Mouse (Mus musculus) cerebellum, postnatal 10 days (tissue): ENCODE measurements around the gene Pde5a.

ENCODE experiments used
- DNase-seq, 2 experiments: peaks; one replicate each; pipeline ENCODE4 v3.0.0; 2021; ENCODE audit warnings: mixed read lengths in 2 of 2

Pde5a gene

DNA sequence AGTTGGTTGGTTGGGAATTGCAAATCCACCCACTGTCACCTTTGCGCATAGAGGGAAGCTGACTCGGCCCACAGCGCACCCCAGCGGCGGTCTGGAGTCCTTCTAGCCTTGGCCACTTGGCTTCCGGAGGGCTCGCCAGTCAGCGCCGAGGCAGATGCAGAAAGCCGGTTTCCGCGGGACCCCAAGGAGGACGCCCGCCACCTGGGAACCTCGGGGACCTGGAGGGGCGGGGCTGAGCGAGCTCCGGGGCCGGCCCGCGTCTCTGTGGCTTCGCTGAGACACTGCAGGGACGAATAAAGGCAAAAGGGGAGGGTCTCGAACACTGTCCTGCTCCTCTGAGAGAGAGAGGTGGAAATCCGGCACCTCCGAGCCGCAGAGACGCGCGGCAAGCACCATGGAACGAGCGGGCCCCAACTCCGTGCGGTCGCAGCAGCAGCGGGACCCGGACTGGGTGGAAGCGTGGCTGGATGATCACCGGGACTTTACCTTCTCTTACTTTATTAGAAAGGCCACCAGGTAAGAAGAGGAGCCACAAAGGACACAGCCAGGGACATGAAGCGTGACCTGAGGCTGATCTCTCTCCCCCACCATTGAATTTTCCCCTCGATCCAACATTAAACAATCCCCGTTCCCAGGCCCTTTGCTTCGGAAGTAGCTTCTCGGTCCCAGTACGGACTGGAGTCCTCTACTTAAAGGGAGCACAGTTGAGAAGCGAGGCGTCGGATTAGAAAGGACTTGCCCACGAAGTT, at the start of gene Pde5a:
TSS of gene Pde5a (plus strand) at position 96 of the 749 bp plus-strand sequence.
- peak; percentile 93 to 94 for DNase-seq

DNA sequence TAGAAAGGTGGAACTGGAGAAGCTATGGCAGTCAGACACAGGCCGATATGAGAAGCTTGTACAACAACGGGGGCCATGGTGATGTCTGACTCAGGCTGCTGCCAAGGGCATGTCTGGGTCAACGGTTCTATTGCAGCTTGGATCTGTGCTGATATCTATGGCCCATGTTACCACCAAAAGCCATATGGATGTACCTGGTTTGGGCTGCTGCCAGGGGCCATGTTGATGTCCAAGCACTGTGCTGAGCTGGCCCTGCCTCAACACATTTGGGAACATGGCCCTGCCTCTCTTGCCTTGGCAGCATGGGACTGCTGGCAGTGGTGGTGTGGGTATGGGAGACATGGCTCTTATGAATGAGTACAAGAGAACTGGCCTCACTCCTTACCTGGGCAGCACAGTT, 47.9 kb upstream of the Pde5a start:
- peak; percentile 64 to 81 for DNase-seq

DNA sequence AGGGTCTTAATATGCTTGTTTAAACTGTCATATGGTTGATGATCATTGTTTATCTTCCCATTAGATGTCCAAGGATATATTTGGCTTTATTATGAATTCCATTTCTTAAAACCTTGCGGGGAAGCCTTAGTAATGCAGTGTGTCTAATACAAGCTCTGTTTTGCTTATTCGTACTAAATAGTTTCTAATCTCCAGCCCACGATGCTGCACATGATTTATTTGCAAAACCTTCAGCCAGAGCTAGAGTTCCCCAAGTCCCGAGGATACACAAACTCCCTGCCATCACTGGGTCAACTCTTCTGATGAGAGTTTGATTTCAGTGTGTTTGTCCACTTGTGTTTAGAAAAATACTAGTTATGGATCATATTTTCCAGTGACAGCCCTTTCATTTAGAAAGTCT, 46.4 kb upstream of the Pde5a start:
- no peak for DNase-seq

DNA sequence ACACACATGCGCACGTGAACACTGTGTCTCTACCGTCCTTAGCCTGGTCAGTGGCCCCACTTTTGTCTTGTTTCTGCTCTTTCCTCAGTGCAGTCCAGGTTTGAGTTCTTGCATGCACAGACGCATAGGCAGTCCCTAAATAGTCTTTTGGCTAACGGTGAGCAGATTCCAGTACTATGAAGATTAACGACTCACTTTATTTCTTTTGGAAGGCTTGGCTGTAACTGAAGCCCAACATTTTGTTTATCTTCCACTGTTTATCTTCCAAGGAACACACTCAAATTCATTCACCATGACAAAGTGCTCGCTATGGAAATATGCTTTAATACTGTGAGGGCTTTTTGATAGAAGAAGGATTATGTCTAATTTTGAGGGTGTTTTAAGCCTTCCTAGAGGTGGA, 43.9 kb upstream of the Pde5a start:
- no peak for DNase-seq

DNA sequence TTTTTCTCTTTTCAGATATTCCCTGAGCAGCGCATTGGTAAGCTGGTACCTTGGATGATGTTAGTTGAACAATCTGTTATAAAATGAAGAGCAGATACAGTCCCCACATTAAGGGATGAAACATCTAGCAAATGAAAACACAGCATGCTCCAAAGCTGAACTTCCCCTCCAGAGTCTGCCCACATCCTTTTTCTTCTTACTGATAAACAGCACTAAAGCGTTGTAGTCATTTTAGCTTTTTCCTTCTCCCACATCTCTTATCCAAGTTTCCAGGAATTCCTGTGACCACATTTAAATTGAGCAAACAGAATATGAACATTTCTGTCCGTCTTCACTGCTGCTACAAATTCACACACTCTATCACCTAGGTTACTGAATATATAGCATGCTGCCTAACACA, 35.7 kb upstream of the Pde5a start:
- no peak for DNase-seq

DNA sequence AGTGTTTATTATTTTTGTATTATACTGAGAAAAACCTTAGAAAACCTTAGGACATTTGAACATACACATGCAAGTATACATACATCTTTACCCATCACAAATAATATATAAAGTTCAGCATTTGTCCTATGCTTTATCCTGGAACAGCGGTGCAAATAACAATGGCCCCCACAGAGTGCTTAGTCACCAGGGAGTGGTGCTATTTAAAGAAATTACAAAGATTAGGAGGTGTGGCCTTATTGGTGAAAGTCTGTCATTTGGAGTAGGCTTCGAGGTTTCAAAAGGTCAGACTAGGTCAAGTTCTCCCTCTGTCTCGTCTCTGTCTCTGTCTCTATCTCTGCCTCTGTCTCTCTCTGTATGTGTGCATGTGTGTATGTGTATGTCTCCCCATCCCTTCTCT, 32.9 kb upstream of the Pde5a start:
- DNase-seq = no peak

DNA sequence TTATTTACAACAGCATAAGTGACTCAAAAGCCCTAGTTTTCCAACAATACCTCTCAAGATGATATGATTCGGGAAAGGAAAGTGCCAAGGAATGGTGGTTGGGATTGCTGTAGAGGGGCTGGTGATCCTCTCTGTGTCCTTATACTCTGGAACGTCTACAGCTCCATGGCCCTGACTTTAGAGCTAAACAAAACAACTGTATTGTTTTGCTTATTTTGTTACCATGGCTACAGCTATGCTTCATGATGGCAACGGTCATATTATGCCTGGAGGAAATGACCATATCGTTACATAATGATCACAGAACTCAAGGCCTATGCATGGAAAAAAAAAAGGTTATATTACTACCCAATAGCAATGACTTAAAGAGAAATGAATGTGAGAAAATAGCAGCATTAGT, 32.1 kb upstream of the Pde5a start:
- DNase-seq = no peak

DNA sequence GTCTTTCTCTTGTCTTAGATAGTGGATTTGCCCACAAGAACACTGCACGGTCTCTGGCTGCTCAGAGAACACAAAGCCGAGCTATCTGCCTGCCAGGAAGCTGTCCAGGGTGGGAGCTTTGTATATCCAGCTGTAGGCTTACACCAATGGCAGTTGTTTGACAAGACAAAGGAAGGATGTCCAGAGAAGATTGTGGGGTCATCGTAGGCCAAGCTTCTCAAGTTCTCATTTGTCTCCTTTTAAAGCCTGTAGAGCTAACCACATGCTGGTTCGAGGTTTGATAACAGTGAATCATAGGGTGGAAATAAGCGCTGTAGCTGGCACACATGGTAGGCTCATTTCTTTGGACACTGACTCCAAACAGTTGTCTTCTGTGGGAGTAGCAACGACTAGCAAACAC, 24.5 kb upstream of the Pde5a start:
- peak in 1 of 2 experiments; percentile 7 for DNase-seq

DNA sequence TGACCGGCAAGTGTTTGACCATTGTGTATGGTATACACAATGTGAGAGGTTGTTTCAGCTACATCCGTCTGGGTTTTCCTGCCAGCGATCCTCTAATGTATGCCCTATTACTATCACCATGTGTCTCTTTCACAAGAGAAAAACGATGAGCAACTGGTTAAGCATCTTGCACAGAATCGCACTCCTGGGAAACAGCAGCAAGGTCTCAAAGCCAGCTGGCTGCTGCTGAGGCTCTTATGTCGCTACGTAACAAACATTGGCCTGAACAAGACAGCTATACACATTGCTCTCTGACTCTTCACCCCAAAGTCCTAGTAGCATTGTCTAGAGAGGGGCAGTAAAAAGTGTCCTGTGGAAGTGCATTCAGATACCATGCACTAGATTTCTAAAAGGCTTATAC, 23.5 kb upstream of the Pde5a start:
- DNase-seq = no peak

DNA sequence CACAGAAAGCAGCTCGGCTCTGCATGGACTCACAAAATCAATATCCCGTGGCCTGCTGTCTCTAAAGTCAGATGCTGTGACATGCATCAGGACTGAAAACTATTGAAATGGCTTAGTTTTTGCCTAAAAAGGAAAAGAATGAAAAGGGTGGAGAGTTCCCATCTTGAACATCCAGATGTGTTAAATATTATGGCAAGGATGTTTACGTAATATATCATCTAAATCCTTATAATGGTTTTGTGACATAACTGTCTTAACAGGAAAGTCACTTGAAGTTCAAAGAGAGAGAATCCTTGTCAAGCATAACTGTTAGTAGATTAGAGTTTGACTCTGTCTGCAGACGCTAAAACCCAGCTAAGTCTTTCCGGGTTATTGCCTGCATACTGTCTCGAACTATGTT, 20.3 kb upstream of the Pde5a start:
- no peak for DNase-seq

DNA sequence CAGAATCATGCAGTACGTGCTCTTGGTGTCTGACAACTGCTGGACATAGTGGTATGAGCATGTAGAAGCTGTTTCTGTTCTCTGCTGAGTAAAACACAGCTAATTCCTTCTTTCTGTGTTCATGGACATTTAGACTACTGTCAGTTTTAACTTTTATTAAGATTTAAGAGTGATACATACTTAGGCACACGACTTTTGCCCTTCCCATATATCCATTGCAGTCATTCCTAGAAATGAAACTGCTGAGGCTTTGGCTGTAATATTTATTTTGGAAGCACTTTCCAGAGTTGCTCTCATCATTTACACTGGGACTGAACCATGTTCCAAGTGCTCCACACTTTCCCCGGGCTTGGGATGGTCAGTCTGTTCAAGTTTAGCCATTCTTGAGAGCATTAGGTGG, 18.6 kb upstream of the Pde5a start:
- no peak for DNase-seq

DNA sequence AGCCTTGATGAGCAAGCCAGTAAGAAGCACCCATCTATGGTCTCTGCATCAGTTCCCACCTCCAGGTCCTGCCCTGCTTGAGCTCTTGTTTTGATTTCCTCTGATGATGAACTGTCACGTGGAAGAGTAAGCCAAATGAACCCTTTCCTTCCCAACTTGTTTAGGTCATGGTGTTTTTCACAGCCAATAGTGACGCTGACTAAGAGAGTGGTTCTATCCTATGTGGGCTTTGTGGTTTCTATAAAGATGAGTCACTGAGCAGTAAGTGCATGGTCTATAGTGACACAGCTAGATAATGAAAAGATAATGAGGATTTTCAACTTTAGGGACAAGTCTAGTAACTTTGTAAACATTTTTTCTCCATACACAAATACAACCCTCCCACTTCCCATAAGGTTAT, 10.1 kb upstream of the Pde5a start:
- DNase-seq = no peak

DNA sequence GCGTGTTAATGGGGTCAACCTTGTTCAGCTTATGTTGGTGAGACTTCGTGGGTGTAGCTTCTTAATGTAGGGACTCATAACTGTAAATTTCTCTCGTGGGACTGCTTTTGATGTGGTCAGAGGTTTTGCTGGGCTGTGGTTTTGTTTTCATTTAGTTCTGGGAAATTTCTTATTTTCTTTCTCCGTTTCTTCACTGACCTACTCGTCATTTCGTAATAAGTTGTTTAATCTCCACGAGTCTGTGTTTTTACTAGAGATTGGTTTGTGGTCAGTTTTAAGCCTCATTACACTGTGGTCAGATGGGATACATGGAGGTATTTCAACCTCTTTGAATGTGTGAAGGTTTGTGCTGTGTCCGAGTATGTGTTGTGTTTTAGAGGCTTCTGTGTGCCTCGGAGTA, 7.2 kb upstream of the Pde5a start:
- no peak for DNase-seq

DNA sequence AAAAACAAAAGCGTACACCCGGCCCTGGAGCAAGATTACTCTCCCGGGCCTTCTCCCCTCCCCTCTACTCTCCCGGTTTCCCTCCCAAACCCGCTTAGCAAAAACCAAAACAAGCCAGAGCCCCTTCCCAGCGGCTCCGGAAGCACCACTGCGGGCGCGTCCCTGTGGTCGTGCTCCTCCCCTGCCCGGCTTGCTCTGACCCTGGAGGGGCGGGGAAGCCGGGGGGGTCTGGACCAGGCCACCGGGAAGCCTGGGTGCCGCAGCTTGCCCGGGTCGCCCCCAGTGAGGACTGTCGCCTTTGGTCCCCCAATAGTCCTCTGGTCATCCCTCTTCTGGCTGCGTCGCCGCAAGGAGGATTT, 833 bp downstream of the Pde5a start:
- DNase-seq = peak in 1 of 2 experiments; percentile 68

DNA sequence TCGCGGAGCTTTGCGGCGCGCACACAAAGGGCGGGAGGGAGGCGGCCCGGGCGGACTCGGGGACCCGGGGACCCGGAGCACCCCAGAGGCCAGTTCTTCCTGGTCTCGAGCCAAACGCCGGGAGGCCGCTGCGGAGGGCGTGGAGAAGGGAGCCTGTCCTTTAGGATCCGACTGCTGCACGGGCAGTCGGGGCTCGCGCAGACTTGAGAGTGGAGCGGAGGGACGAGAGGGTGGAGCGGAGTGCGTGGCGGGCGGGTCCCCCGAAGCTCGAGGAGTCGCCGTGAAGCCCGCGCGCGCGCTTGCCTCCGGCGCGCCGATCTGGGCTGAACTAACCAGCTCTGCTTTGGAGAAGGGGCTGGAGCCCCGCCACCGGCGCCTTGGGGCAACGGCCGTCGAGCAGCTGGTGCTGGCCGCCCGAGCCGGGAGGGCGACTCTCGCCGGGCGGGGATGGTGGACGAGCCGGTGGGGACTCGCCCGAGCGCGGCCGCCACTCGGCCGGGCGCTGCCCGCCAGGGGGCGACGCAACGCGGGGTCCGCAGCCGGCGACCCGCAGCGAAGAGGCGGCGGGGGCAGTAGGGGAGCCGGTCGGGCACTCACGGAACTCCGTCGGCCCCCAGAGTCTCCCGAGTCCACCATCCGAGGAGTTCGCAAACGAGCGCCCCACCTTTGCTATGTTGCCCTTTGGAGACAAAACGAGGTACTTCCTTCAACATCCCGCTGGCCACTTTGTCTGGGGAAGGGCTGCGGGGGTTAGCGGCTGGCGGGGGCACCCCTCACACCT, 1.4 kb downstream of the Pde5a start:
- peak; percentile 83 to 85 for DNase-seq

DNA sequence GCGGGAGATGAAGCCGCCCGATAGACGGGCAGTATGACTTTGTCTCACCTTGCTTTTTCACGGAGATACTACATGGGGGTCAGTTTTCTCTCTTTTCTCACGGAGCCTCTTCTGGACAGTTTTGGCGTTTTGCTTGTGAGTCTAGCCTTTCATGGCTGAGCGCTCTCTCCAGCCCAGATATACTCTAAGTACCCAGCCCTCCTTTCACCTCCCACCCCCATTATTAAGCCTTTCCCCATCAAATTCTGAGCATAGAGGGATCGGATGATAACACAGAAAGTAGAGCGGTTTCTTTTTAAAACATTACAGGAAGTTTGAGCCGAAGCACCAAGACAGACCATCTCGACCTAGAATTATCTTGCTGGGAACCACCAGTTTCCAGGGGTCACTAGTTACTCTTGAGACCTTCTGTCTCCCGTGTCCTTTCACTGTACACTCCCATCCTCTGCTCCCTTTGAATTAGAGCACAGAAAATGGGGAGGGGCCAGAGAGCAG, 2.0 kb downstream of the Pde5a start:
- no peak for DNase-seq

DNA sequence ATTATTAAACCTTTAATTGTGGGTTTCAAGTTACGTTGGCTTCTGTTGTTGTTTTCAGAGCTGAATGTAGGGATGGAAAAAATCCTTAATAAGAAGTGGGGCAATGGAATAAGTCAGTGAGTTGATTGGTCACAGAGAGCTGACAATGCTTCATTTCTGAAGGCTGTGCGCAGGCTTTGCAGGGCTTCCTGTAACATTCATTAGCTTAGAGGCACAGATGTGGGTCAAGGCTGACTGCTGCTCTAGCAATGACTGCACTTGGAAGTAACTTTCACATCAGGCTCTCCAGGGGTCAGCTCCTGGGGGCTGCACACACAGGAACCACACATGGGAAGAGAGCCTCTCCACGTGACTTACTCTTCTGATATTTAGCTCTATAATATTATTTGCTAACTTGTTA, 5.1 kb downstream of the Pde5a start:
- DNase-seq = no peak

DNA sequence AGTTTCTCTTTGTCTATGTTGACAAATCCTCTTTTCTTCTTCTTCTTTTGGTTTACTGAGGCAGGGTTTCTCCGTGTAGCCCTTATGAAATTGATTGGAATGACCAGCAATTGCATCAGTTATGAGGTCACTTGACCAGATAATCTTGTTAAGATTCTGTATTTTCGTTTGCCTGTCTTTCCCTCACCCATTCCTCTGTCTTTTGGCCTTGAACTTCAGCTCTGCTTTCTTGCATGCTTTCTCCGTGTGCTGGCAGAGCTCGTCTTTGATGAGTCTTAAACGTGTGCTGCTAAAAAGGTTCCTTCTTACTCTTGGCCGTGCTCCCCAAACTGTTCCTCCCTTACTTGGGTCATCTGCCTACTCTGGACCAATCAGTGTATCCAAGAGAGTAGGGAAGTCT, 5.6 kb downstream of the Pde5a start:
- DNase-seq = no peak

DNA sequence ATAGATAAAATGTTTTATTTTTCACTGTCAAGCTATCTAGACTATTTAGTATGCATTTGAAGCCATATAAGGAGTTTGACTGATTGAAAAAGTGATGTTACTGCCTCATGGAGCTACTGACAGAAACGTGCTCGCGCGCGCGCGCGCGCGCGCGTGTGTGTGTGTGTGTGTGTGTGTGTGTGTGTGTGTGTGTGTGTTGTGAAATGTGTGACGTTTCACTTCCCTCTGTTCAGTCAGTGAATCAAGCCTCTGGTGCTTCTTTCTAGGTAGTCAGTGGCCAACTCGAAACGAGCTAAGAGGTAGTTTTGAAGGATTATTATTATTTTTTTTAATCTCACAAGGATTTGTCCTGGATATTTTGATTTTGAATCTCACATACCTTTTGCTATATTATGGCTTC, 10.7 kb downstream of the Pde5a start:
- DNase-seq = no peak

DNA sequence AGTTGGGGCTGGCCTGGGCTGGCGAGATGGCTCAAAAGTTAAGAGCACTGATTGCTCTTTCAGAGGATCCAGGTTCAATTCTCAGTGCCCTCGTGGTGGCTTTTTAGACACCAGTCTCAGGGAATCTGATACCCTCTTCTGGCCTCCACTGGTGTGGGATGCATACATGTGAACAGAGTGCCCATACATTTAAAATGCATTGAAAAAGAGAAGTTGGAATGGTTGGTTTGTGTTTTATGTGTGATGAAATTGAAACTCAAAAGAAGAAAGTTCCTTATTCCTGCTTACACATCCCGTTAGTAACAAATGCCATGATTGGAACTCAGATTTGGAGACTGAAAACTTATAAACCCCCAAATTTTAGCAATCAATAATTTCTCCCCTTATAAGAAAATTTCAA, 15.5 kb downstream of the Pde5a start:
- no peak for DNase-seq

DNA sequence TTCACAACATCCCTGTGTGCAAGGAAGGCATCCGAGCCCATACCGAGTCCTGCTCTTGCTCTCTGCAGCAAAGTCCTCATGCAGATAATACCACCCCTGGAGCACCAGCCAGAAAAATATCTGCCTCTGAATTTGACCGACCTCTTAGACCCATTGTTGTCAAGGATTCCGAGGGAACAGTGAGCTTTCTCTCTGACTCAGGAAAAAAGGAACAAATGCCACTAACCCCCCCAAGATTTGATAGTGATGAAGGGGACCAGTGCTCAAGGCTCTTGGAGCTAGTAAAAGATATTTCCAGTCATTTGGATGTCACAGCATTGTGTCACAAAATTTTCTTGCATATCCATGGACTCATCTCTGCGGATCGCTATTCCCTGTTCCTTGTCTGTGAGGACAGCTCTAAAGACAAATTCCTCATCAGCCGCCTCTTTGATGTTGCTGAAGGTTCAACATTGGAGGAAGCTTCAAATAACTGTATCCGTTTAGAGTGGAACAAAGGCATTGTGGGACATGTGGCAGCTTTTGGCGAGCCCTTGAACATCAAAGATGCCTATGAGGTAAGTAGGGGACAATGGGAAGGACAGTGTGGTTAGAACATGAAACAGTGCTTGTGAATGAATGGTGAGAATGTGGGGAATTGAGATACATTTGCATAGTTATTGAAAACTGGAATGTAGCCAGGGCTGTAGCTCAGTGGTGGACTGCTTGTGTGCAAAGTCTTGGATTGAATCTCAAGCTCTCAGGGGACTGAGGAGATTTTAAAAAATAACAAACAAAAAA, 19.4 kb downstream of the Pde5a start:
- DNase-seq = no peak

DNA sequence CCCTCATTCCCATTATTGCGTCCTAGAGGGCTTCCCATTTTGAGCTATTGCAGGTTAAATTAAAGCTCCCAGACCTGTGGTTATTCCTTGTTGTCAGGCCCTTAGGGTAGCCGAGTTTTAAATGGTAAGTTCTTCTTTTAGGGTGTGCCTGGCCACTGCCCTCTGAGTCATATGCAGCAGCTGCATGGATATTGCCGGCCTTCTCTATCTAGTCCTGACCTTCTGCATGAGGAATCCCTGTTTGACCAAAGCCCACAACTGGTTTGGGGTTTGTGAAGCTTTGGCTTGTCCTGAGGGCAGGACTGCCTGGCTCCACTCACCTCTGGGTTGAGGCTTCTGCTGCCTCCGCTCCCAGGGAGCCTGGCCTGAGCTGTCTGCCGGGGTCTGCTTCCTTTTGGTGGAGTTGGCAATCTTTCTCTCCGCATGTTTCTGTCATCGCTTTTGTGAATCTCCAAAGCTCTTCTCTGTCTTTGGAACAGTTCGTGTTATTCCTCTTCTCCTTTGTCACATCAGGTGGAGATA, 34.6 kb downstream of the Pde5a start:
- DNase-seq = no peak

DNA sequence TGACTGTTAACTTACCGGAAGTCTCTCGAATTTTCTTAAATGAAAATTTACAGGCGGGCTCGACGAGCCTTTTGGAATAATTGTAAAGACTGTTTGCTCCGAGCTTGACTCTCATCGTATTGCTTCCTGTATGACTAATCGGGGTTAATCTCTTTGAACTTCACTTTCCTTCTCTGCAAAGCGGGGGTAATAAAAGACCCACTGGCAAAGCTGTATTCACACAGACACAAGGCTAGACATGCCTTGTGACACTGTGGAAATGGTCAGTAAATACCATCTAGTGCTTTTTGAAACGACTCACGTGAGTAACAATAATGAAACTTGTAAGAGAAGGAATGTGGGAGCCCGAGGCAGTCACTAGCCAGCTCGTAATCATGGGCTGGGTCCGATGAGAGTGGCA, 35.0 kb downstream of the Pde5a start:
- DNase-seq = no peak
